Mouse (Mus musculus) left cerebral cortex, adult 11 months (tissue): ENCODE results near the gene C7.
"Not testable (repeated sequence)": the region's sequence is repeated elsewhere in the genome, so short reads cannot be mapped to it uniquely, and the experiment has no call there.

Source experiments
- DNase-seq: peaks from one replicate; pipeline ENCODE4 v3.0.0; 2022; ENCODE audit warnings: low spot score

The C7 gene

DNA sequence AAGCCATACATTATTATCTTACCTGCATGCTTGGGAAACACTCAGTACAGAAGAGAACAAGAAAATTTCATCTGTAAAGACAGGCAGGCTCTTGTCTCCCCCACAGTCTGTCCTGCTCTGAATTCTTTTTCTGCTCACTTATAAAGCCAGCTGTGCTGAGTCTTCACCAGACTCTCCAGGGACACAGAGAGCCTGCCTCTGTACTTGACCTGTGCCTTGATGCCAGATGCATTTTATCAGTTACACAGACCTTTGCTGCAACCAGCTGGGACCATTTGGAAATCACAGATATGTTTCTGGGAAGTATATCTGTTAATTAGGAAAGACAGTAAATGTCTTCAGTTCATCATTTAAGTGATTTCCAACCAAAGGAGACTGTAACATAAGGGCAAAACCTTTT is at the start of gene C7:
Gene C7, minus strand, starts transcription at position 106 of the 400 bp plus-strand sequence.
- DNase-seq = no peak

DNA sequence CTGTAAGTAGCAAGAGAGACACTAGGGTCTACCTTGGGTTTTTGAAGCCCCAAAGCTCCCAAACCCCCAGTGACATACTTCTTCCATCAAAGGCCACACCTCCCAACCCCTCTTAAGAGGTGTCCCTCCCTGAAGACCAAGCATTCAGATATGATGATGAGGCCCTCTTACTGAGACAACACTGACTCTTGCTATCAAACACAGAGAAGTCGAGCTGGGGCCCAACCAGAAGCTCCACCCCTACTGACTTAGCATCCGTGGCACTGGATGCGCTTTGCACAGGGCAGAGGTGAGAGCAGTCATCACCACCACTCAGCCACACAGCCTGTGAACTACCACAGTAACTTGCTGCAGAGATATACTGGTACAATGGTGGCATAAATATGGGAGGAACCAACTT is 49.1 kb upstream of the C7 start:
- DNase-seq = no peak

DNA sequence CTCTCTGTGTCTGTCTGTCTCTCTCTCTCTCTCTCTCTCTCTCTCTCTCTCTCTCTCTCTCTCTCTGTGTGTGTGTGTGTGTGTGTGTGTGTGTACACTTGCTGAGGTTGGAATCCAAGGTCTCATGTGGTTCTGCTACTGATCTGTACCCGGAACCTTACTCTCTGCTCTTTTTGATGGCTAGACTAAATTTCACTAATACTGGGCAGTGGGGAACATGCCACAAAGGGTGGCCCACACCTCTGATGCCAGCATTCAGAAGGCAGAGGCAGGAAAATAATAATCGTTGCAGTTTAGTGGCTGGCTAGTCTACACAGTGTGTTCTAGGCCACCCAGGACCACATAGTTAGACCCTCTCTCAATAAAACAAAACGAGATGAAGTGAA is 45.1 kb upstream of the C7 start:
- DNase-seq = no peak

DNA sequence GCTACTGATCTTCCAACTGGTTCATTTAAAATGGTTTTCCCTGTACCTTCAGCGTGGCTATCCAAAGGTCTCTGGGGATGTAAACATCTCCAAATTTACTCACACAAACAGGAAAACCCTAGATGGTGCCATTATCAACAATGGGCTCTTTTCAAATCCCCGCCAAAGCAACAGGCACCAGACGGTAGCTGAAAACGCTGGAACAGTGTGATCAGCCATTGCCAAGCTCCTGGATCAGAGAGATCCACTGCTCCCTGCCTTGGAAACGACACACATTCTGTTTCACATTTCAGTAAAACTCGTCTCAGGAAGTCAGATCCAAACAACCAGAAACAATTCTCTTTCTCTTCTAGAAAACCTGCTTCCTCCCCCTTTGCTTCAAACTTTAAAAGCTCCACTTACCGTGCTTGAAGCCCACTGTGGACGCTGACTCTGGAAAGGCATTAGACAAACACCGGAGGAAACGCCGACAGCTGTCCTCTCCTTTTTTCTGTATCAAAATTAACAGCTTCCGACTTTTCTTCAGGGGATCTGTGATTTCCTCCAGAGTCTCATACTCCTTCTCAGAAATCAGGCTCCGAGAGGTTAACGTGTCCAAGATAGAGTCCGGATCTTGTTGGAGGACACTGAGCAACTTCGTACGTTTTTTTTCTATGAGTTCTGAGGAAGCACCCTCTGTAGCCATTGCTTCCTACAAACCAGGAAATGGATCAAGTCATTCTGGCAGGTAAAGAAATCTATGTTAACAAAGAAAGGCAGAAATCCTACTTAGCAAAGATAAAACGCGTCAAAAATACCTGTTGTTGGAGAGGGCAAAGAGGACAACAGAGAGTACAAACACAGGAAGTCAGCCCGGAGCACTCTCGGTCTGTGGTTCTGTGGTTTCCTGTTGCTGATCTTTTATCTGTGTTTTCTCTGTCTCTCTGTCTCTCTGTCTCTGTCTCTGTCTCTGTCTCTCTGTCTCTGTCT is 44.4 kb upstream of the C7 start, which contains the start of gene Card6:
Gene Card6, minus strand, starts transcription at position 854 of the 969 bp plus-strand sequence.
- no peak for DNase-seq

DNA sequence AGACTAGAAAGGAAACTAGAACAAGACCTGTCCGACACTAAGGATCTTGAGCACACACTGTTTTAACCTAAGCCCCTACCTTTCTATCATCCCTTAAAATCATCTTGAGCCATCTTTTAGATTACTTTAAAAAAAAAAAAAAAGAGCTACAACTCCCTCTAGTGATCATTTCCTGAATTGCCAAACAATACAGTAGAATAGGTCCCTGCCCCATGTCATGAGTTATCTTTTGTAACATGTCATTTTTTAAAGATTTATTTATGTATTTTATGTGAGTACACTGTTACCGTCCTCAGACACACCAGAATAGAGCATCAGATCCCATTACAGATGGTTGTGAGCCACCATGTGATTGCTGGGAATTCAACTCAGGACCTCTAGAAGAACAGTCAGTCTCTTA is 42.8 kb upstream of the C7 start:
- DNase-seq = no peak

DNA sequence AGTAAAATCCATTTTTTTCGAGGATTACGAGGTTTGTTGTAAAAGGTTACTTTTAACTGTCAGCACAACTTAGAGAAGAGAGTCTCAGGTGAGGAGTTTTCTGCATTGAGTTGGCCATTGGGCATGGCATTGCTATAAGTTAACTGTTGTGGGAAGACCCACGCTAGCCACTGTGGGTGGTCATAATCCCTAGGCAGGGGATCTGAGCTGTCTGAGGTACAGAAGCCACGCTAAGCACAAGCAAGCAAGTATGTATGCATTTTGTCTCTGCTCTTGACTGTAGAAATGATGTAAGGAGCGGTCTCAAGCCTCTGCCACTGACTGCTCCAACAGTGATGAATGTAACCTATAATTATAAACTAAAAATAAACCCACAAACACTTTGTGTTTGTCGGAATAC is 42.4 kb upstream of the C7 start:
- DNase-seq = no peak

DNA sequence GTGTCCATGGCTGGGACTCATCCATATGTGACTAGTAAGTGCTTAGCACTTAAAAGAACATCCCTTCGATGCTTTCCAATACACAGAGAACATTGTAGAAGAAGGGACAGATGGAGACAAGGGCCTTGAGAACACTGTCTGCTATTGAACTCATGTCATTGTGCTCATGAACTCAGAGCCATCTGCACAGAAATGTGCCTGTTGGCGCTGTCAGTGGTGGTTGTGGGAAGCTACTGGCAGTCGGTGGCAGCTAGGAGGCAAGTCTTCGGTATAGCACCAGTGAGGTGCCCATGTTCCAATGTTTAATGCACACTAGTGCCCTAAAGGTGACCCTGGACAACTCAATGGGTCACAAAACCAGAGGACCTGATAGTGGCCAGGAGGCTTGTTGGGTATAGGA is 38.8 kb upstream of the C7 start:
- no peak for DNase-seq

DNA sequence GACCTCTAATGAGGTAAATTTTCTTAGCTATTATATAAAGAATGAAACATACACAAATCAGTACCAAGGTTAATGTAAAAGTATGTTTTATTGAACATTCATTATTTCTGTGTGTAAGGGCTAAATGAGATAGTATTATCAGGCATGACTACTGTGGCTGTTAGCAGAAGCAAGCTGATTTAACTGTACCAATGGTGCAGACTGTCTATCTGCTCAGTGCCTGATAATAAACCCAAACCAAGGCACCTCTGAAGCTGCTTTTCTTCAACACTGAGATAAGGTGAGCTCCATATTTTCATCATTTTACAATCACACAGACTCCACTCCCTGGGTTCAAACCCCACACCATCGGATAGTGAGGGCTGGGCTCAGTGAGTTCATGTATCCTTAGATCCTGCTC is 33.8 kb upstream of the C7 start:
- DNase-seq = no peak

DNA sequence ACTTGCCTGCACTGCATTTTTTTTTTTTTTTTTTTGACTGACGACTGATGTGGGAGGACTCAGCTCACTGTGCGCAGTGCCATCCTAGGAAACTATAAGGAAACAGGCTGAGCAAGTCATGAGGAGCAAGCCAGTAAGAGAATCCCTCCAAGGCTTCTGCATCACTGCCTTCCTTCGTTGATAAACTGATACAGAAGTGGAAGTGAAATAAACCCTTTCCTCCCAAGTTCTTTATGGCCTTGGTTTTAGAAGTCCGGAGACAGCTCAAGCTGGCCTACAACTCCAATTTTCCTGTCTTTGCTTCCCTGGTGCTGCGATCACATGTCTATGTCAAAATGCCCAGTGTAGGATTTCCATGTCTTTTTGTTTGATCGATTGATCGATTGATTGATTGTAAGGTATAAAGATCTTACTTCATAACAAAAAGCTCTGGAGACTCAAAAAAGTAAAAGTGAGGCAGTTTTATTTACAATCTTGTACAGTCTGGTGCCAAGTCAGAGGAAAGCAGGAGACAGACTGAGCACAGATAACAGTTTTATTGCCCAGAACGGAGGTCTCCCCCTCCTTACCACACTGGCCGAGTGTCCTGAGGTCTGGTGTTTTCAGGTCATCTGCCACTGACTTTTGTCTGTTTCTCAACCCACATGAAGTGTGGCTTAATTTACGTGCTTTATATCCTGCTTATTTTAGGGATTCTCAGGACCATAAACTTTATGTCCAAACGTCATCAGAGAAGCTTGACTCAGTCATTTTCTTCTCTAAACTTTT is 32.2 kb upstream of the C7 start:
- DNase-seq = no peak

DNA sequence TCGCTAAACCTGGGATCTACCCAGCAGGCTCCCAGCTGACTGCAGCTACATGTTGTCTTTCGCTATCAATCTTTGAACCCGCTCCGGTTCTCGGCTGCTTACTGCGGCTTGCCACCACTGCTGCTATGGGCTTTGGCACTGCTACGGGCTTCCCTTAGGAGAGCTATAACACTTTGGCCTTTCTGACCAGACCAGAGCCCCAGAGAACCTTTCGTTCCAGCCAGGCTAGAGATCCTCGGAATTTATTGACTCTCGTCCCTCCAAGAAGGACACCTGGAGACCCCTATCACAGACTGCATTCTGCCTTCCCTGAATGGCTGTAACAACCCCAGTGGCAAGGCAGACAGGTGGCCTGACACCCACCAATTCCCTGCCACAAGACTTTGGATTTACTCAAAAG is 26.6 kb upstream of the C7 start:
- no peak for DNase-seq

DNA sequence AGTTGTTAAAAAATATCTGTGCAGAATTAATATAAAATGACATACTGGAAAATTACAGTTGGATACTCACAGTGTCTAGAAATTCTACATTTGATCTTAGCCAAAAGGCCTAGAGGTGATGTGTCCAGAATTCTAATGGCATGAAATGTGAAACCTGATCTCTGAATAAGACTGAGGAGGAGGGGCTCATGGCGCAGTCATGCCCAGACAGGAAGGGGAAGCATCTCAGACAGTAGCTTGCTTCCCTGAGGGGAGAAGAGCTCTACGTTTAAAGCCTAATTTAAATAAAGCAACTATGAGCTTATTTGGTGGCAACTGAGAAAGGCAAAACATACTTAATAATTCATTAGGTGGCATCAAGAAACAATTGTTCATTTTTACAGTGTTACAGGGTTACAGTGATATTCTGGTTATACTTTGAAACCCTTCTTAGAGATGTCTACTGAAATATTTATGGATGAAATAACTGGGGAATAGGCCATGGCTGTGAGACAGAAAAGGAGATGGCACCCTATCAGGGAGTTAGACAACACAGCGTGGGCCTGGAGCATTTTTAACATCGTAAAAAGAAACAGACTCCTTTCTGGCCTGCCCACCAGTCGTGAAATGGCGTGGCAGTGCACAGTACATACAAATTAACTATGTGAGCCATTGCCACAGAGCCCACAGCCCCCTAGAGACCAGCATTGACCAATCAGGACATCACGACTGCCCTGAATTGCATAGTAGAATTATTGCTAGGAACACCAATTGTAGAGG is 25.5 kb upstream of the C7 start:
- DNase-seq = no peak

DNA sequence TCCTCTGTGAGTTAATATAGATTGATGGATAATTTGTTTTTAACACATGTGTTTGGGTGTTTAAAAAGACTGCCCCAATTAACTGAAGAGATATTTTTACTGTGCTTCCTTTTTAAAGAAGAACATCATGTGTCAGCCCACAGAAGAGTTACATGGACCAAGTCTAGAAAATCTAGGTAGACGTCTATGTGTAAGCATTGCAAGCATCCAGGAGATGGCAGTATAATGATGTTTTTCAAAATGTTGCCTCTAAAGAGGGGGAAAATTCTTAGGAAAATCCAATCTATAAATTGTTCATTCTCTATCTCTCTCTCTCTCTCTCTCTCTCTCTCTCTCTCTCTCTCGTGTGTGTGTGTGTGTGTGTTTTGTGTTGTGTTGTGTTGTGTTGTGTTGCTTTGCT is 22.6 kb upstream of the C7 start:
- DNase-seq = no peak

DNA sequence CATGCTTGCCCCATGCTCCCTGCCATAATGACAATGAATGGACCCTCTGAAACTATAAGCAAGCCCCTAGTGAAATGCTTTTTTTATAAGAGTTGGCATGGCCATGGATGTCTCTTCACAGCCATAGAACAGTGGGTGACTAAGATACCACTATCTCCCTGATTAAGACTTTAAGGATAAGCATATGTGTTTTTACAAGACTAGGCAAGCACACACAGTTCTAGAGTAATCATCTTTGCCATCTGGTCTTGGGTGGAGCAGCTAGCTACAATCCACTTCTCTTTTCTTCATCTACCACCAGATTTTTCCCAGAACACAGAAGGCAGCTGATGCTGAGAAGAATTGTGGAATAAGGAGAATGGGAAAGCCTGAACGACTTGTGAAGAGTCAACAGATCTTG is 17.7 kb upstream of the C7 start:
- DNase-seq = no peak

DNA sequence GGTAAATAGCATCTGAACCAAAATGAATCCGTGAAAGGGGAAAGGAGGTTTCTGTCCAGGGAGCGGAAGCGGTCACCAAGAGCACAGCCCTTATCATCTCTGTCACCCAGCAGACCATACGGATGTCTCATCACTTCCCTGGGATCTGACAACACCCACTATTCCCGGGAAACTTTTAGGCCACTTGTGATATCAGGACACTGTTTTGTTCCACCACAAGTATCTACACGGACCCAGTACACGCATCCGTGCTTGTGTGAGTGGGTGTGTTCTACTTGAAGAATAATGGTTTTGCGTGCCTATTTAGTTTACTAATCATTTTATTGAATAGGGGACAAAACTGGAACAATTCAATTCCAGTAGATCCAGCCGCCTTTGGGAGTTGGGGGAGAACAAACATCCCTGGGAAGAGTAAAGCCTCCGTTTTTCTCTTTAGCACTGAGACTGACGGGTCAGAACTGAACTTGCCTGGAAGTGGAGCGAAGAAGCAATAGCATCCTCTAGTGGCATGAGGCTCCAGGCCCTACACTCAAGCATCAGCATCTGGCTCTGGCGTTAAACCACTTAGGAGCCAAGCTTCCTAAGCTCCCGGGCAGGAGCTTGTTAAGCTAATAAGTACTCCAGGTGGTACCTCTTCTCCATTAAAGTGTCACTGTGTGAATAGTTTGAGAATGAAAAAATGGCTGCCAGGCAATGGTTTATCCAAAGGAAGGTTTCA is 5.4 kb upstream of the C7 start:
- peak; percentile 50 for DNase-seq

DNA sequence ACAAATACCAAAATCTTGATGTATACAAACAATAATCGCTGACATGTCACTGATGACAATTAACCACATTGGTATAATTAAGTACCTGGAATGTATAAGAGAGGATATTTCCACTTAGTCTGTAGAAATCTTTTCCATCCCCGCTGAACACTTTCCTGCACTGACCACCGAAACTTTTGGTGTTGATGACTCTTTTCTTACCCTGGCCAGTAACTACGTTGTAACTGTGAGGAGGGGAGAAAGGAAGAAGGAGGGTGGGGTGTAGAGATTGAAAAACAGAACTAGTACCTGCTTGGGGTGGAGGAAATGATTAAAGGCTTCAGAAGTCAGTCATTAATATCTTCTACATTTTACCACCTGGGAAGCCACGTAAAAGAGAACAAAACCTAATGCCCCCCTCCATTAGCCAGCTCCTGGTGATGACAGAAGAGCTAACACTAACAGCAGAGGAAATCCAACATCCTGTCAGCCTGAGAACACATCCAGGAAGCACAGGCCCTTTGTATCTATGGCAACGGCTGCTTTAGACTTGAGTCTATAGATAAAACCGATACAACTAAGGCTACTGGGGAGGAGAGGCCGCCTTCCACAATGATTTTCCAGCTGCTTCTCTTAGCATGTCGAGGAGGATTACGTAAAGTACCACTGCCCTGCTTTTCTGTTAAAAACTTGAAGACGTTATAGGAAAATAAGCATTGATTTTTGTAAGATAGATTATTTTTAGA is 17.8 kb downstream of the C7 start:
- peak; percentile 24 for DNase-seq

DNA sequence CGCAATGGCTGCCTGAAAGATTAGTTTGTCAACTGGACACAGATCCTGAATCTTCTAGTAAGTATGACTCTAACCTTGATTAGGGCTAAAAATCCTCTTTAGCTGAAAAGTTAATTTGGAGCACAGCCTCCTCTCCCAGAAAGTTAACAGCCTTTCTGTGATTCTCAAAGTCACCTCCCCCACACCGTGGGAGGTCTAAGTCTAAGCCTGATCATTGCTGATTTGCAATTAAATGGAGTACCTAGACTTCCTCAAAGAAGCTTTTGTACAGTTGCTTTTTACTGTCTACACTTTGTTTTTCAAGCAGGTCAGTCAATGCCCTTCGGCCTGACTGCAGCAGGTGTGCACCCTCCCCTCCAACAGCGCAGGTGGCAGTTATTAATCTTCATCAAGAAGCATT is 34.3 kb downstream of the C7 start:
- DNase-seq = no peak

DNA sequence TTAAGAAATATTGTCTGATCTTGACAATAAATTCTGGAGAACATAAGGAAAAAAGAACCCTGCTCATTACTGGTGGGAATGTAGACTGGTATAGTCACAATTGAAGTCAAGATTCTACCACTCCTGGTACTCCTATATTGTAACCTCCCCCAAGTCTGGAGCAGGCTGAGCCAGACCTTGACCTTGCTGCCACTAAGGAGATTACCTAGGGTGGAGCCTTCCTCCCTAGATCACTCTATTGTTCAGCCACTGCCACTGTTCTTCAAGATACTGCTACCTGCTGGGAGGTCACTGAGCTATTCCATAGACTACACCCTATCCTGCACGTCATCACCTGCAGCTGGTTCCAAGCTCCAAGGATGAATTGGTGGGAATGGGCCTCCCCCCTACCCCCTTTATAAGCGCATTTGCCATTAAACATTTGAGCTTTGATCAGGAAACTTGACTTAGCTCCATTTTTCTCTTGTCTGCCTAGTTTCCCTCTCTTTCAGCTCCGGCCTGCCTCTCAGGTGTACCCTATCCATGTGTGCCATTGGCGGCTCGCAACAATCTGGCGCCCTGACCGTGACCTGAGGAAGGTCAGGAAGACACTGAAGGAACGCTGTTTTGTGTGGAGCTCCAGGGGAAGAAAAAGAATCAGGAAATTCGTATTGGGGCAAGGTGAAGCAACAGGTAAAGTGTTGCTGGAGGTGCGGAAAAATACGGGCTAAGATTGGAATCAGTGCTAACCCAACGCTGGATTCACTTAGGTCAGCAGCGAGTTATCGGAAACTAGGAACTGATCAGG is 39.9 kb downstream of the C7 start:
- DNase-seq = not testable (repeated sequence)

DNA sequence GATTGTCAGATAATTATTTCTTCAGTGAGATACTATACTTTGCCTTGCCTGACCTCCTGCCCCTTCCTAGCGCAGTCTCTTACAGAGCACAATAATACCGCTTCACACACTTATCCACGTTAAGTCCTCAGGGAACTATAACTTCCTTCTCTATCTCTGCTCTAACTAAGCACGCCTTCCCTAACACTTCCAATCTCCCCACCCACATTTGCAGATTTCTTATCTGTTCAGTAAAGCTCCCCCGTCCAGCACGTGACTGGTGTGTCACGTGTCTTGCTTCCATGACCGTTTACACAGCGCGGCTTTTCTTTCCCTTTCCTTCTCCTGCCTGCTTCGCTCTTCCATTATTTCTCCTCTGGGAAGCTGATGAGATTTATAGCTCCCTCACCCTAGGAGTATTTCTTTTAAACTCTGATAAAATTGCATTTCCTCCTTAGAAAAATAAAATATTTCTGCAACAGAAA is 53.9 kb downstream of the C7 start:
- DNase-seq = no peak

DNA sequence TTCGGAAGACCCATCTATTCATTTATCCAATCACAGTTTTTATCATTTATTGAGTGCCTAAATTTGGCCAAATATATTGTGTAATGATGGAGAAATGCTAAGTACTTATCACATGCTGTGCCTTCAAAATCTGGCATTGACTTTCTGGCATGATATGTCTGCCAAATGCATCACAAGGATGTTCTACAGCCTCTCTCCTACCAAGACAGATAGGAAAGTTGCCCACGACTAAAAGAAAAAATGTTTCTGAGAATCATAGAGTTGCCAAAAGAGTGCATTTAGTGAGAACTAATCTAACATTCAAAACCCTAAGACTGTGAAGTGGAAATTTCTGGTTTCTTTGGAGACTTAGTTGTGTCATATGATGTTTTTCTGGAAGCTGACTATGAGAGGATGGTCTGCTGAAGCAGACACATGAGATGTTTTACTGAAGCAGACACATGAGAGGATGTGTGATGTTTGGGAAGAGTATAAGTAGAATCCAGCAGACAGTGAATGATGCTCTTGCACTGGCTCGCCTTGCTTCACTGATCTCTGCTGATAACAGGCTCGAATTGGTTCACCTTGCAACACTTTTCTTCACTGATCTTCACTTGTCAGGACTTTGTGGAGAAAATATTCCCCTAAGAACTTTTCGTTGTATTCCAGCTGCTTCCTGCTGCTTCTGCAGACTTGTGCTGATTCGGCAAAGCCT is 59.9 kb downstream of the C7 start:
- peak; percentile 53 for DNase-seq

DNA sequence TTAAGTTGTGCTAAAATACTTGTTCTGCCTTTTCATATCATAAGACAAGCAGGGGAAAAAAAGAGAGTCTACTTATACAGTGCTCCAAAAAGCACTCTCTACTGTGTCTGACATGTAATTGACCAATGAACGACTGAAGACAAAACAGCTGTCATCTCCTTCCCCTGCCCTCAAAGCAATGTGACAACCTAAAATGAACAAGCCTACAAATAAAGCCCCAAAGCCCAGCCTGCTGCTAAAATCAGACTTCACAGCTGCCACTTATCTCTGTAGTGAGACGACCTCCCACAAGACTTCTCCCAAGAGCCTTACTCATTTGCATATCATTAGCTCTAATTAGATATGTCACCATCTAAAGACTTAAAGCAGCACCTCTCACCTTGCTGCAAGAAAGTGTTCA is 60.6 kb downstream of the C7 start:
- DNase-seq = peak; percentile 18
